Mouse (Mus musculus): ENCODE results near the gene Csk.

Csk gene

DNA sequence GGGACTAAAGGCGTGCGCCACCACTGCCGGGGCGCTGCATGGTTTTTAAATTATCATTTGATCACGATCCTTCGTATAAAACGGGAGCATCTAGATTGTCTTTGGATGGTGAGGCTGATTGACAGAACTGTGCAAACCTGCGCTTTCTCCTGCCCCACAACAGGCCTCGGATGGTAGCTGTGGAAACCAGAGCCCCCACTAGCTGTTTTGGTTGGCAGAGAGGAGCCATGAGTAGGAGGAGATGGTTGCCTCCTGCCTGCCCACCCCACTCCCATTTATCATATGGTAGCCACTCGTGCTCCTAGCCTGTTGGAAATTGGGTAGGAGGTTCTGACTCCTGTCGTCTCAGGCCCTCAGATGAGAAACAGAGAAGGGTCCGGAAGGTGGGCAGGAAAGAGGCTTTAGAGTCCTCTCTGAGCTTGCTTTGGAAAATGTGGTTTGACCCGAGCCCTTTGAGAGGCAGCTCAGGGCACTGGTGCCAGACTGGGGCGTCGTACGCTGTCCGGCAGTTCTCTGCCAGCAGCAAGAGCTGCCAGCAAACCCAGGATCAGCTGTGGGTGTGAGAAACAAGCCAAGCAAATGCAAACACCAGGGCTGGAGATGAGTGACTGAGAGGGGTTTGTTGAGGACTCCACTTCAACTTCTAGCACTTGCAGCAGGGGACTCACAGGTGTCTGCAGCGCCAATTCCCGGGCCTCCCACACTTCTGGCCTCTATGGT, 3.4 kb upstream of the Csk start:
- no peak for DNase-seq

DNA sequence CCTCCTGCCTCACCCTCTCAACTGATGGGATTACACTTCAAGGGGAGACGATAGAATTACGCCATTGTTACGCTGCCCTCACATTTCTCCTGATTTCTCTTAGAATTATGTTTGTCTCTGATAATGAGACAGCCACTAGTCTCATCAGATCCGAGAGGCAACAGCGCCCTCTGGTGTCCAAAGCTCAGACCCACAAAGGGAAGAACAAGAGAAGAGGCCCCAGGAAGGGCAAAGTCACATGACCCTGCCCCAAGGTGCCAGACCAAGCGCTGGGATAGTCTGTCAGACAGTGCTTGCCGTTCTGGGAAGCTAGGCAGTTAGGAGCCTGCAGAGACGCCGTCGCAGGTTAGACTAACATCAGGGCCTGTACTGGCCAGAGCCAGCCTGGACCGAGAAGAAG, 2.3 kb upstream of the Csk start:
- DNase-seq: peak; percentile 97

DNA sequence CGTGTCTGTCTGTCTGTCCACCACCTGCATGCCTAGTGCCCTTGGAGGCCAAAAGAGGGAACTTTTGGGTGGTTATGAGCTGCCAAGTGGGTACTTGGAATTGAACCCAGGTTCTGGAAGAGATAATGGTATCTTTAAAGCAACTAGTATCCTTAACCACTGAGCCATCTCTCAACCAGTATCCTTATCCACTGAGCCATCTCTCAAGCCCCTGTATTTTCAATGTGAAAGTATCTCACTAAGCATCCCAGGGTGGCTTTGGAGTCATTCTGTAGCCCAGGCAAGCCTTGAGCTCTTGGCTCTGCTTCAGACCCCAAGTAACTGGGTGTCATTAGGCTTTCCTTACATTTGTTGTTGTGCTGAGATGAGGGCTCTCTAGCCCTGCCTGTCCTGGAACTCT, 1.5 kb upstream of the Csk start:
- no peak for DNase-seq

DNA sequence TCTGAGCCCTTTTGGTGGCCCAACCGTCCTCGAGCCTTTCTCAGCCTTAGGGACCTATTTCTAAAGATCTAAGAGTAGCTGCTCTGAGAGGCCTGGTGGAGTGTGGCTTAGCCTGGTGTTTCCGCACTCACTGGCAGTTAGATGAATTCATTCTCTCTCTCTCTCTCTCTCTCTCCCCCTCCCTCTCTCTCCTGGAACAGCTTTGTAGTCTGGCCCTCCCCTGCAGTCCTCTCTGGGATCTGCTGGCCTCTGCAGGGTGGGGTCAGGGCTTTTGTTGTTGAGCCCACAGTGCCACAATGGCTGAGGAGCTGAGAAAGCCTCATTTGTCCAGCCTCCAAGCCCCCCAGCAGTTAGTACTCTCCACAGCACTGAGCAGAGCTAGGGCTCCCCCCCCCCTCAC, 576 bp downstream of the Csk start:
- DNase-seq: no peak

DNA sequence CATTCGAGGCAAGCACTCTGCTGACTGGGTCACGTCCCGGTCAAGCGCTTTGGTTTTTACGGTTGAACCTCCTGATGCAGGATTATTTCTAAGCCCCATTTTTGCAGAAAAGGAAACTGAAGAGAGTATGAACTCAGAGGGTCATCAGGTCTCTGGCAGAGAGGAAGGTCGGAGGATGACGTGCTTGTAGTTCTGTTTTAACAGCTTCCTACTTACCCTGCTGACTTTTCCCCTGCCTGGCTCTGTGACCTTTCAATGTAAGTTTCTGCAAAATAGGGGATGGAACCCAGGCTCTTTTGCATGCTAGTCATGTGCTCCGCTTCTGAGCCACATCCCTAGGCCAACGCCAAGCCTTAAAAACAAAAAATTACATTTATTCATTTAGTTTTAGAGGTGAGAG, 1.1 kb downstream of the Csk start:
- no peak for DNase-seq

DNA sequence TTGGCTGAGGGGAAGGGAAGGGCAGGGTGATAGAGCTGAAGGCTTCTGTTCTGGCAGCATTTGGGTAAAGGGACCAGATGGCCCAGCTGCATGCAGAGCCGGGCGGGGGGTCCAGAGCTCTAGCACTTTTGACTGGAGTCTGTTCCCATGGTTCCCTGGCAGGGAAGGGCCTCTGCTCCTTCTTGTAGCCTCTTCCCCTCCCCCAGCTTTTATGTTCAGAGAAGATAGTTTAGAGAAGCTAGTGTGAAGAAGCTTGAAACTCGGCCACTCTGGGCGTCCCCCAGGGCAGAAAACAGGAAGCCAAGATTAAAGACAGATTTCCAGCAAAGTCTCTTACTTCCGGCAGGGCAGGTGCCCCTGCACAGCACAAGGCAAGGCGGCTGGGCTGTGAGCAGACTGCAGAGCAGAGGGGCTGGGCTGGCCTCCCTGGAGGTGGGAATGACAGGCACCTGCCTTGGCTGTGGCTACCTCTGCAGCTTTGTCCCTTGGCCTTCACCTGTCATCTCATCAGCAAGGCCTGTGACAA, 2.6 kb downstream of the Csk start:
- no peak for DNase-seq

DNA sequence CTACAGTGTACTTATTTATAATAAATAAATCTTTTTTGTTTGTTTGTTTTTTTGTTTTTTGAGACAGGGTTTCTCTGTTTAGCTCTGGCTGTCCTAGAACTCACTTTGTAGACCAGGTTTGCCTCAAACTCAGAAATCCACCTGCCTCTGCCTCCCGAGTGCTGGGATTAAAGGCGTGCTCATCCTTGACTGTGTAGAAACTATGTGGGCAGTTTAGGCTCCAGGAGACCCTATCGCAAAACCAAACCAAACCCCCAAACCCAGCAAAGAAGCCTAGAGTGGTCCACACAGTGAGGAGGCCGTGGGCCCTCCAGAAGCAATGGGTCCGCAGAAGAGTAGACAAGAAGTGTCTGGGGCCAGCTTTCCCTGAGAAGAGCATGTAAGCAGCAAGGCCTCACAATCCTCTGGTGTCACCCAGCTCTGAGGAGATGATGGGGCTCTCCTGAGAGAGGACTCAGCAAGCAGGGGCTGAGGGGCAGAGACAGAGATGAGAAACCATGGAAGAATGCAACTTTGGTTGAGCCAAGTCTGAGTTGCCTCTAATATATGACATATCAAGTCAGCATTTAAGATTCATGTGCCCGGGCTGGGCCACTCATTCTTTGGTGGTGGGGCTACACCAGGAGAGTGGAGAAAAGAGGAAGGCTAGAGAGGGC, 3.2 kb downstream of the Csk start:
- no peak for DNase-seq

DNA sequence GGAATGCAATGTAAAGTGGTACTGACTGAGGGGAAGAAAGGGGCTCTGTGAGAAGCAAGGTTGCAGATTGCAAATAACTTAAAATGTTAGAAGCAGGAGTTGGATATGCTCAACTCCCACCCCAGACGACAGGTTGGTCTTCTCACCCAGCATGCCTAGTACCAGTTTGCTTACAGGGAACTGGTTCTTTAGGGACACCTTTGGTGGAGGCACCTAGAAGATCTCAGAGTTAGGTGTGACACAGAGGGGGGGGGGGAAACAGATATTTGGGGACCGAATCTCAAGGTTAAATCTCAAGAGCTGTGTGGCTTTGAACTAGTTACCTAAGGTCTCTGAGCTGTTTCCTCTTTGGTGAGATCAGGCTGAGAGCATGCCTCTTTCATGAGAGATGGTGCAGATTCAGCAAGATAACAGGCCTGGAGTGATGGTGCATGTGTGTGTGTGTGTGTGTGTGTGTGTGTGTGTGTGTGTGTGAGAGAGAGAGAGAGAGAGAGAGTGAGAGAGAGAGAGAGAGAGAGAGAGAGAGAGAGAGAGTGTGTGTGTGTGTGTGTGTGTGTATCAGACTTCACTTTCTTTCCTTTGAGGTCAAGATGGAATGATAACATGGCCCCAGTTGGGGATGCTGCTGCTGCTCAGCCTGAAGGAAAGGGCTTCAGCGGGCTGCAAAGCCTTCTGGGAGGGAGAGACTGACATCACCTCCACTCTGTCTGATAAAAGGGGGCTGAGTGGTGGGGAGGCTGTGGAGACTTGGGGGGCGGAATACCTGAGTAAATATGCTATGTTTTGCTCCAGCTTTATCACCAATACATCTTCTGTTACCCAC, 5.9 kb downstream of the Csk start:
- no peak for DNase-seq

DNA sequence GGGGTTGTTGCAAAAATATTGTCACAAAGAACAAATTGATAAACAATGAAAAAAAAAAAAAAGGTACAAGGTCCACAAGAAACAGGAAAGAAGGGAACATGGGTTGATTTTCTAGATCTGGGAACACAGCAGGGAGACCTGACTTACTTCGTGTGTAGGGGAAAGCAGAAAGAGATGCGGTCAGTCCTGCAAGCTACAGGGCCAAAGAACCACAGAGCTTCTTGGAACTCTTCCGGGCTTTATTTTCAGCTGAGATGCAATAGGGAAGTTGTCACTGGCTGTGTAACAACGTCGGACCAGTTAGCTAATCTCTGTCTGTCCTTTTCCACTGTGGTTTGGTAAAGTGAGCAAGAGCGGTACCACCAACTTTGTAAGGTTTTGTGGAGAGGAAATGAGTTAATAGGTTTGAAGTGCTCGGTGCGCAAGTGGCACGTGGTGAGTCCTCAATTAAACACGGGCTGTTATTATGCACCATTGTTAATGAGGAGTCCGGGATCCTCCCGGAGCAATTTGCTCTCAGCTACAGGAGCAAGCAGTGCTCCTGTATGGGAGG, 6.8 kb downstream of the Csk start:
- no peak for DNase-seq

DNA sequence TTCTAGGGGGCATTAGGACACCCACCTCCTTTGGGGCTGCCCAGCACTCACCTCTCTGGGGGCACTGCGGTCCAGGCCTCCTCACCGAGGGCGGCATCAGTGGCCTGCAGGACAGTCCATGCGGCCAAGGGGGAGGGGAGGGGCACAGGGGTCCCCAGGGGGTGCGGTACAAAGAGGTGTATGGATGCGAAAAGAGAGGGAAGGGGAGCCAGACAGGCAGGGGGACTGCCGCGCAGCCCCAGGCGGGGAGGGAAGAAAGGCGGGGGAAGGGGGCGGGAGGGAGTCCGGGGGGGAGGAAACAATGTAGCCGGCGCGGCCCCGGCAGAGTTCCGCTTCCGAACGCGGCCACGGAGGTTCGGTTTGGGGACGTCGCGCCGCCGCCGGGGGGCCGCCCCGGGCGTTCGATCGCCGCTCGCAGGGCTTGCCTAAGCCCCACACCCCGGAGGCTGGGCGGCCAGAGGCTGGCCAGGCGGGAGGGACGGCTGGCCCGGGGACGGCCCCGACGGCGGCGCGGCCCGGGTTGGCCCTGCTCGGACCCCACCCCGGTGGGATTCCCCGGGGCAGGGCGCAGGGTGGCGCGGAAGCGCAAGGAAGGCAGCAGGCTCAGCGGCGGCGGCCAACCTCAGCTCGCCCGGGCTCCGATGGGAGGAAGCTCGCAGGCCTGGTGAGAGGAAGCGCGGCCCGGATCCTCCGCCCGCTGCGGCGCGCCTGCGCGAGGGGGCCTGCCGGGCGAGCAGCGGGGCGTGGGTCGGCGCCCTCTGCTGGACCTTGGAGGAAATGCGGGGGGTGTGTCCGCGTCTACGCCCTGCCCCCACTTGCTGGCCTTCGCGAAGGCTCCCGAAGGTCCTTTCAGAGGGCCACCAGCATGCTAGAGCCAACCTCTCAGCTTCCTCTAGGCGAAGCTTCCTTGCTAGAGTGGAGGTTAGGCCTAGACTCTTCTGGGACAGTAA, 8.2 kb downstream of the Csk start:
- DNase-seq: peak; percentile 93

DNA sequence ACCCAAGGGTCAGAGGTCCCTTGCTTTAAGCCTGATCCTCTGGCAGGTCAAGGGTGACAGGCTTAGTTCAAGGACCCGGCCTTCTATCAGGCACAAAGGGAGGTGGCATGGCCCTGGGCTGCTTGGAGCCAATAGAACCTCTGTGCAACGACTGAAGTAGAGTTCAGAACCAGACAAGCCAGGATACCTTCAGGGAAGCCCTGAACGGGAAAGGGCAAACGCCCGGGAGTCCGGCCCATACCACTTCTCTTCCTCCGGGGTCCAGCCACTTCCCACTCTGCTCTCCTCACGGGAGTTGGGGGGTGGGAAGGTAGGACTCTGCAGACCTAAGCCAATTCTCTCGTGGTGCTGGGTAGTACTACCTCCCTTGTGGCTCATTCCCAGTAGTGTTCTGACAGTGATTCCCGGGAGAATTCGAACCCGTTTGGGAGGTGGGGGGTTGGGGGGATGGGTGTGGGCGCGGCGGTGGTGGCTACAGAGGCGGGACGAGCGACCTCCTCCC, 8.9 kb downstream of the Csk start:
- no peak for DNase-seq

DNA sequence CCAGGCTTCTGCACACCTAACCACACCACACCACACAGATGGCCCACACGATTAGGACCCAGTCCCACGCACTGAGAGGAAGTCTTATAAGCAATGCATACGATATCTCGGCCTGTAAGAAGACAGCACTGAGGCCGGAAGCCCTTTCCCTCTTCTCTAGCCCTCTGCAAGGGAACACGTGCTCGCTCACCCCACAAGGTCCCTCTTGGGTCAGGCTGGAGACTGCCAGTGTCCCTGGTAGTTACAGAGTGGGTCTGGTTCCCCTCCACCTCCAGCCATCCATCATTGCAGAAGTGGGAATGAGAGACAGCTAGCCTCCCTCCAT, 9.6 kb downstream of the Csk start:
- DNase-seq: no peak

DNA sequence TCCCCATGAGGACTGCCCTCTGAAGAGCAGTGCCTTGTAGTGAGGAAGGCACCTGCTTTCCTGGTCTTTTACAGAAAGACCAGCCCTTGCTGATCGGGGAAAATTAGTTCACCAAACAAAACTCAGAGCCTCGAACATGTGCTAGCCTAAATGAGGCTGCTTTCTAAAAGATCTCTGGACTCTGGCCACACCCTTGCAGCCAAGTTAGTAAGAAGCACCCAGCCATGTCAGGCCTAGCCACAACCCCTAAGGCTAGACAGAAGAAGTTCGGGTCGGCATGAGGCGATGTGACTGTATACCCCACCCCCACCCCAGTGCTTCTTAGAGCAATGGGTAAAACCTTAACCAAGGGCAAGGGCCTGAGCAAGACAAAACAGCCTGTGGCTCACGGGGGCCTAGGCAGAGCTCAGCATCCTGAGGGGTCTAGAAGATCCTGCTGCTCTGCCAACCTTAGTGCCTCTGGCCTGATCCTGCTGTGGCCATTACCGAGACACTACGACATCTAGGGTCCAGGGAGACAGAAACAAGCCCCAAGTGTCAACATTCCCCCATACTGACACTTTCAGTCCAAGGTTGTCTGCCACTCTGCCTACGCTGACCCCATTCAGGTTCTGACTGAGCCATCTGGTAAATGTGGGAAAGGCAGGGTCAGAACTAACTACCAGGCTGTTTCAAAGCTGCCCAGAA, 10.1 kb downstream of the Csk start:
- DNase-seq: peak; percentile 3

DNA sequence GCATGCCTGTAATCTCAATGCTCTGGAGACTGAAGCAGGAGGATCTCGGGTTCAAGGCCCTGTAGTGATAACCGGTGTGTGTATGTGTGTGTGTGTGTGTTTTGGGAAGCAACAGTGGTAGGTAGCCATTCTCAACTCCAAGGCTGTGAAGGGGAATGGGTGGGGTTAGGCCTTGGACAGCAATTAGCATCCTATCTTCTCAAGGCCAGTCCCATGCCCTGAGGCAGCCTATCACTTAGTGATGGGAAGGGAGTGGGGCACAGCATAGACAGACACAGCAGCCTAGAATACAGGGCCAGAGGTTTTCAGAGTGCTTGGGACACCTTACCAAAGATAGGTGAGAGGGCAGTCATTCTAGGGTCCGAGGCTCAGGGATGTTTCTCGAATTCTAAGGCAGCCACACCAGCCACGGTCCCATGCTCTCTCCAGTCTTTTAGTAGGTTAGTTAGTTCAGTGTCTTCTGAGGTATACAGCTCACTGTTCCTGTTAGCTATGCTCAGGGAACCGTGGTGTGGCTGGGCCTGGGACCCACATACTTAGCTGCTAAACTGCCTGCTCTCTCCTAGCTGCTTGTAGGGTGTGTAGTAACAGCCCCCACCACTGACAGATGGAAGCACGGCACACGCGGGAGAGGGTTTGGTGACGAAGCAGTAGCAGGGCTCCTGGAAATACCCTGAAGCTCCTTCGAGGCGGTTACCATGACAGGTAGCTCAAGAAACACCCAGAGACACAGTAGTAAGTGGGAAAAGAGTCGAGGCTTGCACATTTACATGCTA, 11.5 kb downstream of the Csk start:
- DNase-seq: peak; percentile 5

DNA sequence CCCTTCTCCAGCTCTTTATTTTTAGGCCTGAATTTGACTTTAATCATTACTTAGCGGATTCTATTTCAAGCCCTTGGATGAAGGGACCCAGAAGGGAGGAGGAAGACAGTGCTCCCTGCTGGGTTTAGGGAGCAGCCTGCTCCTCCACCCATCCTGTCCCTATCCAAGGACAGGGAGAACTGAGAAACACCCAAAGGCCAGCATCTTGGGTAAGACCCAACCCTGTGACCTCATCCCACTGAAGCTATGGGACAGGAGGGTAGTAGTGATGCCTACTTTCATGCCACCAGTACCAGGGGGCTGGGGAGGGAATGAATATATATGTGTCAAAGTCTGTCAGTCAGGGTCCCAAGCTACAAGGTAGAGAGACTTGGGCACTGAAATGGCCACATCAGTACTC, 12.4 kb downstream of the Csk start:
- DNase-seq: no peak

DNA sequence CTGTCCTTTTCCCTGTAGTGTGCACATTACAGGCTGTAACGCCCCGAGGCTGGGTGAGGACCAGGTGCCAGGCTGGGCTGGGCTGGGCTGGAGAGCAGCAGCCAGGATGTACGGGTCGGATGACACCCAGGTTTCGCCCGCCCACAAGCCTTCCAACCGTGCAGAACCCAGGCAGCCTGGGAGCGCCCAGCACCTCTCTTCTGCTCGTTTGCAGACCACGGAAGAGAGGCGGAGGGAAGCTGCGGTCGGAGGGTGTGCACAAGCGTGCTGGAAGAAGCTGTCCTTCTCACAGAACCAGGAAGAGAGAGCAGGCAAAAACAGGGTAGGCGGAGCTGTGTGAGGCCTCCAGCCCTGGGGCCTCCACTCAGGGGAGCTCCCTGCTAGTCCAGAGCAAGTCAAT, 13.0 kb downstream of the Csk start:
- peak; percentile 42 for DNase-seq

DNA sequence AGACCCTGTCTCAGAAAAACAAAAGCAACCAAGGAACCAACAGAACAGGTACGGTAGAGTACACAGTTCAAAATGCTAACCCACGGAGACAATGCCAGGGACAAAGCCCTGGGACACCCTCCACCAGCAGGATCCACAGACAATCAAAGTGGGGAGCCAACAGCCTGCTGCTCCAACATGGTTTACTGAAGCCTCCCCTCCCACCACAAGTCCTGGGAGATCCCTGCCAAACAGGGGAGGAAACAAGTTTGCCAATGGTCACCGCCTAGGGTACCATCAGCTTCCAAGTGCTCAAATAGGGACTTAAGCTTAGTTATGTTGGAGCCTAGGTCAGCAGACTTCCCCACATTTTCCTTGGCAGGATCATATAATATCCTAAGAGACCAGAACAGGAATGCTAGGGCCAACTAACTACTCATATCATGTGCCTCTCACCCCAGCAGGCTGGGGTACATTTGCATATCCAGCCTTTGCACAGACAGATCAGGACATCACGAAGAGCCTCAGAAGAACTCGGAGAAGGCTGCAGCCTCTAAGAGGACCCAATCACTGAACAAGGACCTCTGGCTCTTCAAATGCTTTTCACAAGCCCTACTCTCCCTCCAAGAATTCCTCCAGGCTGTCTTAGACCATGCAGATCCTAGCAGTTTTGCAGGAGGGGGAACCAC, 13.6 kb downstream of the Csk start:
- no peak for DNase-seq

DNA sequence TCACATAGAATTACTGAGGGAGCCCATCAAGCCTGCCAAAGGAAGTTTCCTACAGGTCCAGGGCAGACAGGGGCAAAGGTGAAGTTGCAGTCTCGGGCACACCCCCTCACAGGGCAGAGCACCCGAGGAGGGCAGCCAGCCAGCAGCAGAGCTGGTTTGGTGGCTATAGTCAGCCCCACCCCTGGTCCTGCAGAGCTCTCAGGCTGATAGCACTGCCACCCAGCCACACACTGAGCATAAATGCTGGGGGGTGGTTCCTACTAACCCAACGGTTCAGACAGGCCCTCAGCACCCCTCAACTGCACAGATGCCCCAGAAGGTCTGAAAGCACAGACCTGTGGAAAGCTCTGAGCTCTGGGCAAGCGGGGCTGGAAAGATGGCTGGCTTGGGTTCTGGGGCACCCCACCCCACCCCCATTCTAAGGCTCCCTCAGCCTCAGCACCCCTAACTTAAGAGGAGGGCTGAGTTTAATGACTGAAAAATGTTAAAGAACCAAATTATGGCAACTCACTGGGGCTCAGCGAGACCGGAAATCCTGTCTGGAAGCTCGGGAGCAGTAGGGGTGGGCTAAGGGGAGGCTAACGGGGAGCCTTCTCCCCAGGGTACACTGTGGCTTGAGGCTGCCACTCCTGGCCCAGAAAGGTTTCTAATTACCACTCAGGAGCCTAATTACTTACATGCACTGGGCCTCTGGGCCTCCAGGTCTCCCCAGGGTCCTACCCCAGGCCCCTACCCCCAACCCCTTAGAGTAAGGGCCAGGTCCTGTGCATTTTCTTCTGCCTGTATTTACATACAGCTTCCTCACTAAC, 14.6 kb downstream of the Csk start:
- peak; percentile 13 for DNase-seq

DNA sequence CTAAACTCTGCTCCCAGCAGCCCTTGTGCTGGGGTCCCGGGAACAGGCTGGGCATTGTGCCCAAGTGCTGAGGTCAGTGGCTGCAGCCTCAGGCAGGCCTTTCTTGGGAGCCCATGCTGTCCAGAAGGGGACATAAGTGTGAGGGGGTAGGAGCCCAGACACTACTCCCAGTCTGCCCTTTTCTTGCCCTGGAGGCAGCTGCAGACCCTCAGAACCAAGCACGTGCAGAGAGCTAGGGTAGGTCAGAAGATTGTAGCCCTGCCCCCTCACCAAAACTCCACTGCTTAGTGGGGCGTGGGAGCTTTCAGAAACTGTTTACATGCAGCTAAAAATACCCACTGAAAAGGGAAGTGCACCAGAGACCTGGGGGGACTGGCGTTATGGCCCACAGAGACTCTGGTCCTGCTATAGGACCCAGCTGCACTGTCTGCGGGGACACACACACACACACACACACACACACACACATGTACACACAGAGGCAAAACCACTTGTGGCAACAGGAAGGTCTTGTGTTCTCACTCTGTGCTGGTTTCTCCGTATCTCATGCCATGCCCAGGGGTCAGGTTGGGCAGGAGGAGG, 15.6 kb downstream of the Csk start:
- DNase-seq: peak; percentile 62

Data from right cerebral cortex, postnatal 14 days (tissue).